Mouse (Mus musculus): ENCODE data around the gene Tmem233. TPM values are rescaled to one million over a fixed set of nuclear protein-coding genes. Genes with fewer than 3 reads are reported as not detected.

Gene Tmem233
- total and polyA plus RNA-seq, 3 experiments, result not detected

DNA sequence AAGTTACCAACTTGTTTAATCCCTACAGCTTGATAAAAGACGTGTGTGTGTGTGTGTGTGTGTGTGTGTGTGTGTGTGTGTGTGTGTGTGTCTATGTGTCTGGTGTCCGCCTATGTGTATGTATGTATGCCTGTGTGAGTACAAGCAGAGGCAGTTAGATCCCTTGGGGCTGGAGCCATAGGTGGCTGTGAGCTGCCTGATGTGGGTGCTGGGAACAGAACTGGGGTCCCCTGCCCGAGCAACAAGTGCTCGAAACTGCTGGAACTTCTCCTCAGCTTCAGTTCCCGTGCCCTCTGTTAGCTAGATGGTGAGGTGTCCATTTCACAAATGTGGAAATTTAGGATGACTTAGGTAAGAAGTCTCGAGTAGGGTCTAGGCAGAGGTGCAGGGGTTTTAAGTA lies 1.2 kb upstream of the Tmem233 start:
- Histone ChIP-seq H3K36me3 (ENCODE audit: control insufficient read depth, insufficient read depth, low read length) (no peaks in the 10 kb centered on the region), H3K27ac (no peak overlapping the region), H3K79me2 (replicated peaks; ENCODE audit: control insufficient read depth, insufficient read depth, low read length) (no peaks in the 10 kb centered on the region), H3K27me3 (ENCODE audit: control insufficient read depth, insufficient read depth, low read length) (peaks cover 4% of the 10 kb centered on the region; the same call in 1 of the 2 replicates), H3K4me3 (no peak overlapping the region), H3K4me1 (ENCODE audit: control insufficient read depth, insufficient read depth, low read length) (no peaks in the 10 kb centered on the region), H3K9ac (ENCODE audit: low read depth, low read length) (no peak overlapping the region)
- 77% methylated on average over 6 of the region's 6 CpGs for WGBS
- intact Hi-C loops (cut with DNase I), result no loop called here
- TF ChIP-seq POLR2A (IDR thresholded peaks at IDR 0.05; ENCODE audit: insufficient read depth, low read depth, low read length) (no peak), EP300 (IDR thresholded peaks at IDR 0.05; ENCODE audit: insufficient read depth, low read depth, low read length) (no peak), CTCF (IDR thresholded peaks at IDR 0.05) (no peak)
- no peak for DNase-seq

GRCm38 (mm10) chr5:116082241-116082900 lies 673 bp downstream of the Tmem233 start:
- WGBS, result 34% methylated on average over 17 of the region's 17 CpGs
- H3K9ac ChIP-seq (ENCODE audit: low read depth, low read length), result no peak overlapping the region
- H3K27ac ChIP-seq, result no peak overlapping the region
- H3K4me1 ChIP-seq (ENCODE audit: control insufficient read depth, insufficient read depth, low read length), result no peaks in the 10 kb centered on the region
- peaks cover 4% of the 10 kb centered on the region; the same call in 1 of the 2 replicates for H3K27me3 ChIP-seq (ENCODE audit: control insufficient read depth, insufficient read depth, low read length)
- intact Hi-C loops (cut with DNase I), result no loop called here
- no peak for DNase-seq
- no peak for TF ChIP-seq EP300 (IDR thresholded peaks at IDR 0.05; ENCODE audit: insufficient read depth, low read depth, low read length)
- TF ChIP-seq CTCF (IDR thresholded peaks at IDR 0.05), result no peak
- no peak for TF ChIP-seq POLR2A (IDR thresholded peaks at IDR 0.05; ENCODE audit: insufficient read depth, low read depth, low read length)
- no peaks in the 10 kb centered on the region for H3K36me3 ChIP-seq (ENCODE audit: control insufficient read depth, insufficient read depth, low read length)
- no peaks in the 10 kb centered on the region for H3K79me2 ChIP-seq (replicated peaks; ENCODE audit: control insufficient read depth, insufficient read depth, low read length)
- H3K4me3 ChIP-seq, result no peak overlapping the region

- Histone ChIP-seq H3K27me3 (ENCODE audit: control insufficient read depth, insufficient read depth, low read length) (peaks cover 4% of the 10 kb centered on the region; the same call in 1 of the 2 replicates), H3K4me3 (no peak overlapping the region), H3K79me2 (replicated peaks; ENCODE audit: control insufficient read depth, insufficient read depth, low read length) (no peaks in the 10 kb centered on the region), H3K4me1 (ENCODE audit: control insufficient read depth, insufficient read depth, low read length) (no peaks in the 10 kb centered on the region), H3K27ac (no peak overlapping the region), H3K36me3 (ENCODE audit: control insufficient read depth, insufficient read depth, low read length) (no peaks in the 10 kb centered on the region), H3K9ac (ENCODE audit: low read depth, low read length) (no peak overlapping the region)
- intact Hi-C loops (cut with DNase I), result no loop called here
- TF ChIP-seq CTCF (IDR thresholded peaks at IDR 0.05), result no peak
- TF ChIP-seq POLR2A (IDR thresholded peaks at IDR 0.05; ENCODE audit: insufficient read depth, low read depth, low read length), result no peak
- no peak for TF ChIP-seq EP300 (IDR thresholded peaks at IDR 0.05; ENCODE audit: insufficient read depth, low read depth, low read length)
- no peak for DNase-seq
- WGBS, result 69% methylated on average over 7 of the region's 7 CpGs
These were observed 1.4 kb downstream of the Tmem233 start for GRCm38 (mm10) chr5:116081616-116082015.

- intact Hi-C loops (cut with DNase I), result no loop called here
- H3K9ac ChIP-seq (ENCODE audit: low read depth, low read length), result no peak overlapping the region
- no peak for TF ChIP-seq POLR2A (IDR thresholded peaks at IDR 0.05; ENCODE audit: insufficient read depth, low read depth, low read length)
- no peak for TF ChIP-seq EP300 (IDR thresholded peaks at IDR 0.05; ENCODE audit: insufficient read depth, low read depth, low read length)
- TF ChIP-seq CTCF (IDR thresholded peaks at IDR 0.05), result no peak
- H3K79me2 ChIP-seq (replicated peaks; ENCODE audit: control insufficient read depth, insufficient read depth, low read length), result no peaks in the 10 kb centered on the region
- peaks cover 4% of the 10 kb centered on the region; the same call in 1 of the 2 replicates for H3K27me3 ChIP-seq (ENCODE audit: control insufficient read depth, insufficient read depth, low read length)
- no peaks in the 10 kb centered on the region for H3K36me3 ChIP-seq (ENCODE audit: control insufficient read depth, insufficient read depth, low read length)
- DNase-seq, result no peak
- no peak overlapping the region for H3K27ac ChIP-seq
- H3K4me3 ChIP-seq, result no peak overlapping the region
- WGBS, result 20% methylated on average over 6 of the region's 6 CpGs
- no peaks in the 10 kb centered on the region for H3K4me1 ChIP-seq (ENCODE audit: control insufficient read depth, insufficient read depth, low read length)
These were observed 2.3 kb downstream of the Tmem233 start for GRCm38 (mm10) chr5:116080736-116081135.

- no peaks in the 10 kb centered on the region for H3K79me2 ChIP-seq (replicated peaks; ENCODE audit: control insufficient read depth, insufficient read depth, low read length)
- intact Hi-C loops (cut with DNase I), result no loop called here
- TF ChIP-seq CTCF (IDR thresholded peaks at IDR 0.05) (no peak), POLR2A (IDR thresholded peaks at IDR 0.05; ENCODE audit: insufficient read depth, low read depth, low read length) (no peak)
- H3K27ac ChIP-seq, result no peak overlapping the region
- no peaks in the 10 kb centered on the region for H3K4me1 ChIP-seq (ENCODE audit: control insufficient read depth, insufficient read depth, low read length)
- H3K9ac ChIP-seq (ENCODE audit: low read depth, low read length), result no peak overlapping the region
- no peaks in the 10 kb centered on the region for H3K36me3 ChIP-seq (ENCODE audit: control insufficient read depth, insufficient read depth, low read length)
- H3K27me3 ChIP-seq (ENCODE audit: control insufficient read depth, insufficient read depth, low read length), result no peaks in the 10 kb centered on the region
- WGBS, result 92% methylated on average over 4 of the region's 4 CpGs
- DNase-seq, result no peak
- no peak overlapping the region for H3K4me3 ChIP-seq
These were observed 13.4 kb downstream of the Tmem233 start for GRCm38 (mm10) chr5:116069618-116070017.

GRCm38 (mm10) chr5:116052826-116053225 lies 30.2 kb downstream of the Tmem233 start:
- no peak overlapping the region for H3K9ac ChIP-seq (ENCODE audit: low read depth, low read length)
- no peak overlapping the region for H3K4me3 ChIP-seq
- no peaks in the 10 kb centered on the region for H3K79me2 ChIP-seq (replicated peaks; ENCODE audit: control insufficient read depth, insufficient read depth, low read length)
- no peaks in the 10 kb centered on the region for H3K36me3 ChIP-seq (ENCODE audit: control insufficient read depth, insufficient read depth, low read length)
- peaks cover 2% of the 10 kb centered on the region; the same call in 1 of the 2 replicates for H3K4me1 ChIP-seq (ENCODE audit: control insufficient read depth, insufficient read depth, low read length)
- DNase-seq, result no peak
- intact Hi-C loops (cut with DNase I), result no loop called here
- H3K27me3 ChIP-seq (ENCODE audit: control insufficient read depth, insufficient read depth, low read length), result no peaks in the 10 kb centered on the region; the same call in 1 of the 2 replicates
- no peak for TF ChIP-seq CTCF (IDR thresholded peaks at IDR 0.05)
- TF ChIP-seq EP300 (IDR thresholded peaks at IDR 0.05; ENCODE audit: insufficient read depth, low read depth, low read length), result no peak
- no peak for TF ChIP-seq POLR2A (IDR thresholded peaks at IDR 0.05; ENCODE audit: insufficient read depth, low read depth, low read length)
- WGBS, result 63% methylated on average over 6 of the region's 6 CpGs
- H3K27ac ChIP-seq, result no peak overlapping the region

All from heart, adult 2 months (tissue).